Mouse (Mus musculus) lung, postnatal 4 days (tissue): ENCODE measurements around the gene Nhlrc2.

Source experiments
- DNase-seq, 2 experiments: peaks; one replicate each; pipeline ENCODE4 v3.0.0; 2021

Nhlrc2 gene

GRCm38 (mm10) chr19:56627881-56628472 is 79.9 kb downstream of the Nhlrc2 start:
- DNase-seq, result no peak

- no peak for DNase-seq
Measured at GRCm38 (mm10) chr19:56629647-56630046, 81.6 kb downstream of the Nhlrc2 start.

DNA sequence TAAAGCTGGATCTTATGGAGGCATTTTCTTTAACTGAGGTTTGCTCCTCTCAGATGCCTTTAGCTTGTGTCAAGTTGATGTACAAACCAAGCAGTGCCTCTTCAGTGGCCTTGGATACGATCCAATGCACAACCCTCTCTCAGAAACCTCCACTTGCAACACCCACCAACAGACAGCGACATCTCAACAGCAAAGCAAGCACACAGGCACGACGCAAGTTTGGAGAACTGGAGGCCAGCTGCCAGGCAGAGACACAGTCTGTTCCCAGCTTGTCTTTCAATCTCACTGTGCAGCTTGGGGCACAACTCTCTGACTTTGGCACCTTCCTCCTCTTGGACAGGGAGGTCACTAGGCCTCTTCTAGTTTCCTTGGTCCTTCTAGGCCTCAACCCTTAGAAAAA is 83.0 kb downstream of the Nhlrc2 start:
- DNase-seq, result peak in 1 of 2 experiments; percentile 79

DNA sequence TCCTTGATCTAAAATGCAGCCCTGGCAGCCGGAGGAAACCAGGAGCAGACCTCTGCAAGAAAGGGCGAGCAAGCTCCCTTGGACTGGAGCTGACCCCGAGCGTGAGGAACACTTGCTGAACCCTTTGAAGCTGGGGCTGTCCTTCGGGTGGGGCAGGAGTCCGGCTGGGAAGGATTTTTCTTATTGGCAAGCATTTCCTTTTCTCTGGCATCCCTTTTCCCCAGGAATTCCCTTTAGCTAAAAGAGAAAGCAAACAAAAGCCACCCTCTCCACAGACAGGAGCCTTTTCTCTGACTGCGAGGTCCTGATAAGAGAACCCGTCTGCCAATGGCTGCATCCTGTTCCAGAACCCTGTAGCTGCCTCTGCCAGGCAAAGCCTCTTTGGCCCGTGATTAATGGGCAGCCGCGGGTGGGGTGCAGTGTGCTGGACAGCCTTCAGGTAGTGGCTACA is 83.4 kb downstream of the Nhlrc2 start:
- peak; percentile 67 to 85 for DNase-seq

DNA sequence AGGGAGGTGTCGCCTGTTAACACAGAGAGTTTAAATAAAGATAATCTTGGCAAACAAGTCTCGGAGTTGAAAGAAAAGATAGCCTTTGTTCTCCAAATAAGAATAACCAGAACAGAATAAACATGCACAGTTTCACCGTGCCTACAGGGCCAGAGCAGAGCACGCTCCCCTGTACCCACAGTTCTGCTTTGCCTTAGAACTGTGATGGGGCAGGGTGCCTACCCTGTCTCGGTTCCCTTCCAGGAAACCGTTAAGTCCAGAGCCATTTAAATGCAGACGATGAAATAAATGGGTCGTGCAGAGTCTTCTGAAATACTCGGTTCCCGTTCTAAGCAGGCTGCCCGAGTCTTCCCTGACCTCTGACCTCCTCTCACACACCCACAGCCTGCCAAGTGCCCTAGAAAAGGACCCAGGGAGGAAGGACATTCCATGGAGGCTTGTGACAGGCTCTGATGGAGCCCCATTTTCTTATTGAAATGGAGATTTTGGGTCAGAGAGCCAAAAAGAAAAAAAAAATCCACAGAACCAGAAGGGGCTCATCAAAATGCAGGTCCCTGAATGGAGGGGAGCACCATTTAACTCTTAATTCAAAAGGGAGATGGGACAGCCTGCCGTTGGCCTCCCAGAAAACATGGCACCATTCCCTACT is 89.1 kb downstream of the Nhlrc2 start:
- peak in 1 of 2 experiments; percentile 45 for DNase-seq

DNA sequence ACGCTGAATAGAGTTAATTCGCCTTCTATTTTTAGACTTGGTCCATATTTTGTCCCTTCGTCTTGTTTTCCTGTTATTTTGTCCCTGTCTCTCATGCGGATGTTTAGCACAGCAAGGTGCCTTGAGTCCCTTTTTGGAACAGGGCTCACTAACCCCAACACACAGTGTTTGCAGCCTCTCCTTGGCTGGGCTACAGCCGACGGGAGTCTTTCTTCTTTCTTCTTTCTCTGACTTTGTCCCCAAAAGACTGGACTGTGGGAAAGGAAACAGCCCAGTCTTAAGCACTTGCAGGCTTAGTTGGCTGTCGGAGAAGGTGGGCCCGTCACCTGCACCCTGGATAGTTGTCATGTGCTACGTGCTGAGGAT is 89.6 kb downstream of the Nhlrc2 start:
- DNase-seq, result no peak

- DNase-seq, result no peak
Measured at GRCm38 (mm10) chr19:56647451-56648120, 99.5 kb downstream of the Nhlrc2 start.

- no peak for DNase-seq
Measured at GRCm38 (mm10) chr19:56651262-56651661, 103.2 kb downstream of the Nhlrc2 start.

- peak; percentile 66 to 91 for DNase-seq
Measured at GRCm38 (mm10) chr19:56652034-56652962, 104.2 kb downstream of the Nhlrc2 start.
